Mouse (Mus musculus) myocyte (in vitro differentiated cells): ENCODE data around the gene Mcpt2.
A peak's percentile ranks its signal among the peaks of the same experiment; 100 is the strongest.

Experiments
- CEBPB ChIP-seq: IDR thresholded peaks from 2 replicates; pipeline ENCODE4 v1.6.1; 2011; ENCODE audit warnings: mild to moderate bottlenecking, moderate library complexity; ENCODE audit not compliant: poor library complexity, insufficient read depth, severe bottlenecking
- E2F4 ChIP-seq: IDR thresholded peaks from one replicate; pipeline ENCODE4 v1.6.1; 2011; ENCODE audit warnings: mild to moderate bottlenecking, control low read depth, moderate library complexity; ENCODE audit not compliant: insufficient read depth
- MYOG ChIP-seq, 3 experiments: IDR thresholded peaks; one replicate each; pipeline ENCODE4 v1.6.1; 2011; ENCODE audit warnings: control low read depth in 2 of 3, low read depth in 2 of 3, mild to moderate bottlenecking in 2 of 3; ENCODE audit not compliant: insufficient read length in 2 of 3, control insufficient read depth in 1 of 3, insufficient read depth in 1 of 3
- POLR2A ChIP-seq: IDR thresholded peaks from one replicate; pipeline ENCODE4 v1.6.1; 2011; ENCODE audit warnings: low read depth, mild to moderate bottlenecking, control low read depth, moderate library complexity; ENCODE audit not compliant: insufficient read length
- REST ChIP-seq: IDR thresholded peaks from one replicate; pipeline ENCODE4 v1.6.1; 2011; ENCODE audit warnings: mild to moderate bottlenecking, control low read depth, moderate library complexity; ENCODE audit not compliant: insufficient read depth, insufficient read length
- USF1 ChIP-seq: IDR thresholded peaks from one replicate; pipeline ENCODE4 v1.6.1; 2011; ENCODE audit warnings: low read depth, mild to moderate bottlenecking, control low read depth, moderate library complexity

DNA sequence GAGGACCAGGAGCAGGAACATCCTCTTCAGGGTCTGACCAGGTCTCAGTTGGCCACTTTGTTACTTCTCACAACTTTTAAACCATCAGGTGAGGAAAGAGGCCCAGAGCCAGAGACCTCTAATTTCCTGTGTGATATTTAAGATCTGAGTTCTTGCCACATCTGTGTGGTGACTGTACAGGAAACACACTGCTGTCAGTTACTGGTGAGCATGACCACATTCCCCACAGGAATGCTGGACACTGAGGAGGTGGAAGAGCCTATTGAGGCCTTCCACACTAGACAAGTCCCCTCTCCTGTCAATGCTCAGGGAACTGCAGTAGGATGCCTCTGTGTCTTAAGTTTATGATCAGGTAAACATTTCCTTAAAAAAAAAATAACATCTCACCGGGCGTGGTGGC is 43.3 kb downstream of the Mcpt2 start, which contains the start of gene Mcpt8:
- TF ChIP-seq POLR2A (no peak), REST (no peak), USF1 (no peak), MYOG (IDR thresholded peaks at IDR 0.05; ENCODE audit: control insufficient read depth in 1 of 3, insufficient read depth in 1 of 3, insufficient read length in 2 of 3, low read depth in 2 of 3) (no peak), CEBPB (0 out of 2 replicates have a peak, but pooled peaks have one; percentile 45), E2F4 (no peak)
